Mouse (Mus musculus): ENCODE results near the gene Kat2a. TPM values are rescaled to one million over a fixed set of nuclear protein-coding genes. Genes with fewer than 3 reads are reported as not detected.

The Kat2a gene
- total RNA-seq, 4 experiments from 2014 or later = 12.3 to 14.0 (median 13.1) TPM

DNA sequence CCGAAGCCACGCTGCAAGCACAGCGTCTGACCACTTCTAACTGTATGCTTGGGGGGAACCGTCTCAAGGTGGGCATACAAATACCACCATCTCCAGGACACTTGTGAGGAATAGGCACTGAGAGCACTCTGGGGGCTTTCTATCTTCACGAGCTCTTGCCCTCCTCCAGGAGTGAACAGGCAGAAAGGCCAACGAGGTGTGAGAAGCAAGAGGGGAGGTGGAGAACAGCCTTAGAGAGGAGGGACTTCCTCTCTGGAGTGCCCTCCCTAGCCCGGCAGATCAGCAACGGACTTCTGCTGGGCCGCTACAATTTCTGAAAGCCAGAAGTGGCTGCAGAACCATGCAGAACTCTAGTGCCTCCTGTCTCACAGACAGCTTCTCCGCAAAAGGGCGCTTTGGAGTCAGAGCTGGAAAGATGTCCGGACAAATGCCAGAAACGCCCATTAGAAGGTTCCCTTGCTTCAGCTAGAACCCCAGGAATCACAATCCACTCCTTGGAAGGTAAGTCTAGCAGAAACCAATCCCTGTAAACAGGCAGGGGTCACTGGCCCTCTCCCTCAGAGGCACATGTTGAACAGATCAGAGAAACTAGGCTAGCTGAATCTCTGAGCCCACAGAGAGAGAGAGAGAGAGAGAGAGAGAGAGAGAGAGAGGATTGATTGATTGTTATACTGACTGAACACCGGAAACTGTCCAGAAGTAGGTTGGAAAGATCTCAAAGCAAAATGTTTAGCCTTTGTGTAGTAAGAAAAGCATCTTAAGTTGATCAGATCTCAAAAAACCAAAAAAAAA lies 23.9 kb upstream of the Kat2a start:
- no peak for DNase-seq (ENCODE audit: low spot score)

DNA sequence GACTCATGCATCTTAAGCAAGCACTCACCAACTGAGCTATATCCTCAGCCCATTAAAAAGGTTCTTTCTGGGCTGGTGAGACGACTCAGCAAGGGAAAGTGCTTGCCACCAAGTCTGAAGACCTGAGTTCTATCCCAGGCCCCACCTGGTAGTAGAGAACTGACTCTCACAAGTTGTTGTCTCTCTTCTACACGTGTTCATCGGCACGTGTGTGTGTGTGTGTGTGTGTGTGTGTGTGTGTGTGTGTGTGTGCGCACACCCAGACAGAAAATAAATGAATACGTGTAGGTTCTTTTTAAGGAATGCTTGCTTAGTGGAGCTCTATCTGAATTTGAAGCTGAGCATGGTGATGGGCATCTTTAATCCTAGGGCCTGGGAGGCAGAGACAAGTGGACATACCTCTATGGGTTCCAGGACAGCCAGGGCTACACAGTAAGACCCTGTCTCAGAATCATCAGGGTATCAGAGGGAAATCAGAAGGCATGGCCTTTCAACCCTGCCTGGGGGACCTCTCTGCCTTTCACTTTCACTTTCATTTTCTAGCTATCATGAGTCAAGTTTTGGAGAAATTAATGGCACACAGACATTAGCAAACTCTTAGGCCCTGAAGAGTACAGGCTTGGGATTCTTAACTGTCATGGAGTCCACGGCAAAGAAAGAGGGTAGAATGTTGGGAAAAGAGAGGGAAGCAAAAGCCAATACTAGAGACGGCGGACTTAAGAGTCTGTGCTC lies 23.0 kb upstream of the Kat2a start:
- no peak for DNase-seq (ENCODE audit: low spot score)

- DNase-seq (ENCODE audit: low spot score) = peak; percentile 48
Measured at GRCm38 (mm10) chr11:100730477-100731205, 18.4 kb upstream of the Kat2a start.

- DNase-seq (ENCODE audit: low spot score) = no peak
Measured at GRCm38 (mm10) chr11:100729976-100730375, 17.7 kb upstream of the Kat2a start.

GRCm38 (mm10) chr11:100728601-100729000 lies 16.3 kb upstream of the Kat2a start:
- DNase-seq (ENCODE audit: low spot score) = no peak

GRCm38 (mm10) chr11:100727201-100727600 lies 14.9 kb upstream of the Kat2a start:
- DNase-seq (ENCODE audit: low spot score) = no peak

DNA sequence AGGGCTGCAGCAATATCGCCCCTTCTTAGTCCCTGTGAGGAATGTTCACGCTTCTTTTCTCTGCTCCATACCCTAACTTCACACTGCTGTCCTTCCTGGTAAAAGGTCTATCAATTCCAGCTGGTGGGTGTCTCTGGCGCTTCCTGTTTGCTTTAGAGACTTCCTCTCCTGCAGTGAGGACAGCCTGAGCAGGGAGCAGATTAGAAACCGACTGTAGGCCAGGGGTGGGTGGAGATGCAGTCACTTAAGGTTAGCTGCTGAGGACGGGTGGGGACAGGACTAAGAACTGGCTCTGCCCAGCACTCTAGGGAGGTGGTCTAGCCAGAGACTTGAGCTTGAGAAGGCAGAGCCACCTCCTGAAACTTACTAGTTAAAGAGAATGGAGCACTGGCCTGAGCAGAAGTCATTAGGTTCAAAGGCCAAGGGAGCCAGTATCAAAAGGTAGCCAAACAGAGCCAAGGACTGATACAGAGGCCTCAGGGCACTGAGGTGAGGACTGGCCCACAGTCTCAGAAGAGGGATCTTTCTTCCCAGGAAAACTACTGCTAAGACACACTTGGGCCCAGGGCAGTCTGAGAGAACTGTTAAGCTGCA lies 12.8 kb upstream of the Kat2a start:
- DNase-seq (ENCODE audit: low spot score) = peak; percentile 69

GRCm38 (mm10) chr11:100722493-100723028 lies 10.3 kb upstream of the Kat2a start:
- DNase-seq (ENCODE audit: low spot score) = no peak

GRCm38 (mm10) chr11:100721776-100722492 lies 9.7 kb upstream of the Kat2a start:
- DNase-seq (ENCODE audit: low spot score) = no peak

GRCm38 (mm10) chr11:100721254-100721653 lies 9.0 kb upstream of the Kat2a start:
- peak; percentile 72 for DNase-seq (ENCODE audit: low spot score)

DNA sequence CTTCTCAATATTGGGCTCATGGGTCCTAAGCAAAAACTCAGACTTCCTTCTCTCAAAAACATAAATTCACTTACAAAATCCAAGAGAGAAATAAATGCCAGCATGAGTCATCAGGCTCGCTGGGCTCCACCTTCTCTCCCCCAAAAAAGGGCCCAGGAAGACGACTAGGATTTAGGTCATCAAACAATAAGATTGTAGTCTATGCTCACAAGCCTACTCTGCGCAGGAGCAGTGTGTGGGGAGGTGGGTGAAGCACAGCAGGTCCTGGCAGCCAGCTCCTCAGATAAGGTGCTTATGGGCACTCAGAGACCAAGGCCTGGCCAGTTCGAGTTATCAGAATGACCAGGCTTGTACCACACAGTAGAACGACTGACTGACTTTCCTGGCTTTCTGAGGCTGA lies 8.1 kb upstream of the Kat2a start:
- DNase-seq (ENCODE audit: low spot score) = peak; percentile 47

DNA sequence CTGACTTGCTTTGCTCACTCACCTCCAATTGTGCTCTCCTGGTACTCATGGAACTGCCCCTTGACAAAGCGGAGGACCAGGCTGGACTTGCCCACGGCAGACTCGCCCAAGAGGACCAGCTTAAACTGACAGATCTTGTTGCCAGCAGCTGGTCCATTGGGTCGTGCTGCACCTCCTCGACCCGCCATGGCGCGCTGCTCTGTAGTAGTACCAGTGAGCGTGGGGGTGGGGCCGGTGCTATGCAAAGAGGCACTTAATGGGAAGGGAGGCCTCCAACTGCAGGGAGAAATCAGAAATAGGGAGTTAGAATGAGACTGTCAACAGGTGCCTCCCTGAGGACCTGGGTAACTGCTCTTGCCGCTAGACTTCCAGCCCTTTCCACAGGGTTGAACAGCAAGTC lies 7.6 kb upstream of the Kat2a start:
- no peak for DNase-seq (ENCODE audit: low spot score)

DNA sequence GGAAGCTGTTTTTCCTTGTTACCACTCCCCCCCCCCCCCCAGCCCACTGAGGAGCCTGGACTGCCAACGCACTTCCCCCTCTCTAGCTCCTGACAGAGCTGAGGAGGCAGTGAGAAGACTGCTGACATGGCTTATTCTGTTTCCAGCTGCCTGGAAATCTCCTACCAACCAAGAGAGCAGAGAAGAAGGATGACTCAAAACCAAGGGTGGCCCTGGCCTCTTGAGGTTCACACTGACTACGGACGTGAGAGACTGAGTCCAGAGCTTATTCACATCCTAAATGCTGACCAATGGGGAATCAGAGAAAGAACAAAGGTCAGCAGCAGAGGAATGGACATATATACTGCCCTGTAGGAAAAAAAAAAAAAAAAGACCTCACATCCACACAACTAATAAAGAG lies 7.0 kb upstream of the Kat2a start:
- no peak for DNase-seq (ENCODE audit: low spot score)

DNA sequence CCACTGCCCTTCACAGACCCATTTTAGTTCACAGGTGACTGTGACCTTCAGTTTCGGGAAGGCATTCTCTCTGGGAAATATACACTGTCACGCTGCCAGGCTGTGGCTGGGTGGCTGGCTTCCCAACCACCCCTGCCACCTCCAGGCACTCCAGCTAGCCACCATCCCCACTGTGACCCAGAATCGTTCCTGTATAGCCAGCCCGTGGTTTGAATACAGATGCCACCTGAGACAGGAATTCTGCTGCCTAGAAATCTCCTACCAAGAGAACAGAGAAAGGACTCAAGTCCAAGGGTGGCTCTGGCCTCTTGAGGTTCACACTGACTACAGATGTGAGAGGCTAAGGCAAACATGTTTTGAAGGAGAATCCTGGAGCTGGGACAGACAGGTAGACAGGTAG lies 6.6 kb upstream of the Kat2a start:
- no peak for DNase-seq (ENCODE audit: low spot score)

- no peak for DNase-seq (ENCODE audit: low spot score)
Measured at GRCm38 (mm10) chr11:100718462-100718861, 6.2 kb upstream of the Kat2a start.

- no peak for DNase-seq (ENCODE audit: low spot score)
Measured at GRCm38 (mm10) chr11:100716649-100717048, 4.4 kb upstream of the Kat2a start.

- DNase-seq (ENCODE audit: low spot score) = no peak
Measured at GRCm38 (mm10) chr11:100714948-100715347, 2.7 kb upstream of the Kat2a start.

GRCm38 (mm10) chr11:100714534-100714915 lies 2.3 kb upstream of the Kat2a start:
- peak; percentile 86 for DNase-seq (ENCODE audit: low spot score)

DNA sequence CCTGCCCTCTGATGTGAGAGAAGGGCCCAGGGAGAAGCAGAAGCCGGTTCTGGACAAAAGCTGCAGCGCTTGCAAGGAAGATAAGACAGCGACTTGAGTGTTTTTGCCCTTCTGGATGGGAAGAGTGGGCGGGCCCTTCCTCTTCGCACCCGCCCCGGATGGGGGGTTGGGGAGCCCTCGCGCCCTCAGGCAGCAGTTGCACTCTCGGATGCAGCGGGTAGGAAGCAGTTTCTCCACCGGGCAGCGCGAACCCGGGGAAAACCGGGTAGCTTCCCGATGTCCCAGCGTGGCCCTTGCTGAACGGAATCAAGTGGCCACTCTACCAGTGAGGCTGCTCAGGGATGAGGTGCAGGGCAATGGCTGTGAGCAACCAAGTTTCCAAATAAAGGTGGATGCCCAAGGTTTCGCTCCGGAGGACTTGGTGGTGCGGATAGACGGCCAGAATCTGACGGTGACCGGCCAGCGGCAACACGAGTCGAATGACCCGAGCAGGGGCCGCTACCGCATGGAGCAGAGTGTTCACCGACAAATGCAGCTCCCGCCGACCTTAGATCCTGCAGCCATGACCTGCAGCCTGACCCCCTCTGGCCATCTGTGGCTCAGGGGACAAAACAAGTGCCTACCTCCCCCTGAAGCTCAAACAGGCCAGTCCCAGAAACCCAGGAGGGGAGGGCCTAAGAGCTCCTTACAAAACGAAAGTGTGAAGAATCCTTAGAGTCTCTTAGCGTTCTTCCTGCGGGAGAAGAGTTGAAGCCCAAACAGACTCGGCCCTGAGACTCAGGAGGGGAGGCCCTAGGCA lies 1.7 kb upstream of the Kat2a start, which contains the start of gene Hspb9:
Gene Hspb9 (plus strand): TSS at position 116 of the 799 bp plus-strand sequence.
- peak; percentile 75 for DNase-seq (ENCODE audit: low spot score)

- DNase-seq (ENCODE audit: low spot score) = no peak
Measured at GRCm38 (mm10) chr11:100713174-100713573, 909 bp upstream of the Kat2a start.
